Mouse (Mus musculus) liver, embryonic 11.5 days (tissue): ENCODE results near the gene Glrx5. TPM values are rescaled to one million over a fixed set of nuclear protein-coding genes. Genes with fewer than 3 reads are reported as not detected.

Experiments used
- ATAC-seq: fragments of 200-750 bp; cut with Nextera tagmentation; replicated peaks from 2 replicates; pipeline ENCODE4 v1.8.0; 2017; ENCODE audit warnings: moderate number of reproducible peaks, mild to moderate bottlenecking, moderate TSS enrichment, moderate library complexity; ENCODE audit not compliant: low FRiP score
- DNase-seq: peaks from one replicate; pipeline ENCODE4 v3.0.0-alpha.2; 2017; ENCODE audit warnings: low spot score
- H3K27ac ChIP-seq: fragments of 300-500 bp; sonication (generic); 2 replicates; pipeline ENCODE4 v1.5.1; 2014; ENCODE audit warnings: mild to moderate bottlenecking, low read depth, low read length, control low read depth
- H3K27me3 ChIP-seq: fragments of 300-500 bp; sonication (generic); replicated peaks from 2 replicates; pipeline ENCODE4 v1.6.1; 2014; ENCODE audit warnings: low read length, mixed read lengths; ENCODE audit not compliant: control insufficient read depth, insufficient read depth
- H3K36me3 ChIP-seq: fragments of 300-500 bp; sonication (generic); 2 replicates; pipeline ENCODE4 v1.6.1; 2014; ENCODE audit warnings: mild to moderate bottlenecking, low read length, moderate library complexity, mixed read lengths; ENCODE audit not compliant: control insufficient read depth, insufficient read depth
- H3K4me1 ChIP-seq: fragments of 300-500 bp; sonication (generic); replicated peaks from 2 replicates; pipeline ENCODE4 v1.6.1; 2014; ENCODE audit warnings: low read length, mixed read lengths; ENCODE audit not compliant: control insufficient read depth, insufficient read depth
- H3K4me2 ChIP-seq: fragments of 300-500 bp; sonication (generic); 2 replicates; pipeline ENCODE4 v1.6.1; 2014; ENCODE audit warnings: mild to moderate bottlenecking, control low read depth, moderate library complexity
- H3K4me3 ChIP-seq: fragments of 300-500 bp; sonication (generic); 2 replicates; pipeline ENCODE4 v1.5.1; 2014; ENCODE audit warnings: low read depth, low read length, control low read depth
- H3K9ac ChIP-seq: fragments of 300-500 bp; sonication (generic); 2 replicates; pipeline ENCODE4 v1.6.1; 2014; ENCODE audit warnings: low read depth, low read length, control low read depth
- H3K9me3 ChIP-seq: fragments of 300-500 bp; sonication (generic); 2 replicates; pipeline ENCODE4 v1.6.1; 2016; ENCODE audit warnings: low read length, inconsistent platforms, mixed read lengths; ENCODE audit not compliant: control insufficient read depth
- WGBS: fragments of 180-500 bp; shearing (Covaris S2); extraction: QIAGEN DNeasy Blood & Tissue Kit; methylation state at CpG from one replicate; pipeline ENCODE4 v1.1.7; 2014; 5-methylcytosine and 5-hydroxymethylcytosine counted together
- polyA plus RNA-seq: library from polyadenylated mRNA; unstranded; fragments of >200 nt; fragmentation: Nextera tagmentation; extraction: Ambion mirVana; gene quantifications from 2 replicates; pipeline ENCODE4 v1.2.1, GENCODE M21; 2014

The Glrx5 gene
- polyA plus RNA-seq, 1 experiment from 2014 or later: 610 TPM

- Histone ChIP-seq H3K4me2 (peak overlapping the region; percentile 90), H3K27me3 (no peaks in the 10 kb centered on the region), H3K9ac (peak overlapping the region; percentile 98), H3K9me3 (no peaks in the 10 kb centered on the region), H3K36me3 (peaks cover 20% of the 10 kb centered on the region), H3K27ac (peak overlapping the region; percentile 93), H3K4me3 (peak overlapping the region; percentile 97), H3K4me1 (peaks cover 29% of the 10 kb centered on the region)
- no peak for ATAC-seq
- 3% methylated on average over 37 of the region's 37 CpGs for WGBS
- DNase-seq: no peak
These were observed 1.1 kb upstream of the Glrx5 start for GRCm38 (mm10) chr12:105031081-105032058.

DNA sequence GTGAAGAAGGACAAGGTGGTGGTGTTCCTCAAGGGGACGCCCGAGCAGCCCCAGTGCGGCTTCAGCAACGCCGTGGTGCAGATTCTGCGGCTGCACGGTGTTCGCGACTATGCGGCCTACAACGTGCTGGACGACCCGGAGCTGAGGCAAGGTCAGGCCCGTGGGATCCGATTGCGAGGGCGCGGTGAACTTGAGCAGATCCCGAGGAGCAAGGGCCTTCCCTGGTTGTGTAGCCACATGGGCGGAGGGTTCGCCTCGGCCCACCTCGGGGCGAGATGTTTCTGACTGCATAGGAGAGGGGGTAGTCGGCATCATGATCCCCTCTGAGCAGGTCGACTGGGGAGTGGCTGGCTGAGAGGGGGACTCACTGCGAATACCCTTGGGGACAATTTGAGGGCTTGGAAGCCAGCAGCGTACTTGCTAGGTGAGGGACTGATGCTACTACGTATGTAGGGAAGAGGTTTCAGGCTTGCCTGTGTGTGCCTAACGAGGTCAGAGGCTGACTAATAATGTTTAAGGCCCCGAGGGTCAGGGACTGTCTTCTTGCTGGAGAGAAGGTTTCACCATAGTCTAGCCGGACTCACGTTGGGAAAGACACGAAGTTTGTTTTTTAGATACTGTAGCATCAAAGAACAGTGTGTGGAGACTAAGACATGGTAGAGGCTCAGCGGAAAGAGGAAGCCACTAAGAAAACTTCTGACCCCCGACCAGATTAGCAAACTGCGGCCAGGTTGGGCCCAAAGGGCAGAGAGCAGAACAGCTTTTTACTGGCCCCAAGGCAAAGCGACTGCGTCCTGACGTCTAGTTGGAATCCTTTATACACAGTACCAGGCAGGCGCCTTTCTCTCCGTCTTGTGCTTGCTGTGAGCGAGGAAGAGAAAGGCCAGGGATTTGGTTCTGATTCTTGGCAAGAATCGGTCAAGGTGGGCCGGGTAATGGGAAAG is 616 bp downstream of the Glrx5 start:
- Histone ChIP-seq H3K9ac (peak overlapping the region; percentile 98), H3K4me3 (peak overlapping the region; percentile 97), H3K27ac (peak overlapping the region; percentile 95), H3K36me3 (peaks cover 25% of the 10 kb centered on the region), H3K27me3 (no peaks in the 10 kb centered on the region), H3K4me2 (peak overlapping the region; percentile 80), H3K9me3 (no peaks in the 10 kb centered on the region), H3K4me1 (peaks cover 43% of the 10 kb centered on the region)
- 2% methylated on average over 45 of the region's 45 CpGs for WGBS
- ATAC-seq: peak; percentile 5
- DNase-seq: no peak

- H3K4me3 ChIP-seq: peak overlapping the region; percentile 97
- H3K27ac ChIP-seq: peak overlapping the region; percentile 95
- ATAC-seq: peak; percentile 62
- DNase-seq: no peak
- peak overlapping the region; percentile 98 for H3K9ac ChIP-seq
- 18% methylated on average over 14 of the region's 14 CpGs for WGBS
- H3K4me2 ChIP-seq: peak overlapping the region; percentile 80
- peaks cover 21% of the 10 kb centered on the region for H3K36me3 ChIP-seq
- no peaks in the 10 kb centered on the region for H3K9me3 ChIP-seq
- no peaks in the 10 kb centered on the region for H3K27me3 ChIP-seq
- peaks cover 54% of the 10 kb centered on the region for H3K4me1 ChIP-seq
These were observed 1.8 kb downstream of the Glrx5 start for GRCm38 (mm10) chr12:105034130-105034769.

DNA sequence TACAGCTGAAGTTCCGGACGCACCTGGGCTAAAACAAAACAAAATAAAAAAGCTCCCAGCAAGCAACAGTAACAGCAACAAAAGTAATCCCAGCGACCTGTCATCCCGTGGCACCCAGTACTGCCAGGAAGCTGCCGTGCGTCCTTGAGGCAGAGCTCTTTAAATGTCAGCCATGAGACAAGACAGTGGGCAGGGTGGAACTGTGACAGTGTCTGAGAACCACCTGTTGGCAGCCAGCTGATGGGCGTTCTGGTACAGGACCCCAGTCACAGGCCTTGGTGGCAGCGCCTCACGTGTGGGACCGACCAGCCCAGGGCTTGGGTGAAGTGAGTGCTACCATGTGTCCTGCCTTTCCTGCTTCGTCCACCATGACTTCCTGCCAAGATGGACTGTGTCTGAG is 5.7 kb downstream of the Glrx5 start:
- H3K4me1 ChIP-seq: peaks cover 66% of the 10 kb centered on the region
- ATAC-seq: no peak
- whole genome bisulfite sequencing: 70% methylated on average over 11 of the region's 11 CpGs
- peak overlapping the region; percentile 67 for H3K9ac ChIP-seq
- peak overlapping the region; percentile 97 for H3K4me3 ChIP-seq
- DNase-seq: no peak
- peak overlapping the region; percentile 97 for H3K27ac ChIP-seq
- no peaks in the 10 kb centered on the region for H3K27me3 ChIP-seq
- H3K4me2 ChIP-seq: peak overlapping the region; percentile 80
- H3K36me3 ChIP-seq: peaks cover 40% of the 10 kb centered on the region
- H3K9me3 ChIP-seq: no peaks in the 10 kb centered on the region

GRCm38 (mm10) chr12:105038918-105039317 is 6.4 kb downstream of the Glrx5 start:
- H3K9ac ChIP-seq: peak overlapping the region; percentile 67
- peak overlapping the region; percentile 97 for H3K27ac ChIP-seq
- peak overlapping the region; percentile 80 for H3K4me2 ChIP-seq
- peak; percentile 88 for ATAC-seq
- no peak for DNase-seq
- H3K4me3 ChIP-seq: peak overlapping the region; percentile 97
- peaks cover 40% of the 10 kb centered on the region for H3K36me3 ChIP-seq
- no peaks in the 10 kb centered on the region for H3K27me3 ChIP-seq
- 33% methylated on average over 7 of the region's 7 CpGs for WGBS
- no peaks in the 10 kb centered on the region for H3K9me3 ChIP-seq
- H3K4me1 ChIP-seq: peaks cover 64% of the 10 kb centered on the region

DNA sequence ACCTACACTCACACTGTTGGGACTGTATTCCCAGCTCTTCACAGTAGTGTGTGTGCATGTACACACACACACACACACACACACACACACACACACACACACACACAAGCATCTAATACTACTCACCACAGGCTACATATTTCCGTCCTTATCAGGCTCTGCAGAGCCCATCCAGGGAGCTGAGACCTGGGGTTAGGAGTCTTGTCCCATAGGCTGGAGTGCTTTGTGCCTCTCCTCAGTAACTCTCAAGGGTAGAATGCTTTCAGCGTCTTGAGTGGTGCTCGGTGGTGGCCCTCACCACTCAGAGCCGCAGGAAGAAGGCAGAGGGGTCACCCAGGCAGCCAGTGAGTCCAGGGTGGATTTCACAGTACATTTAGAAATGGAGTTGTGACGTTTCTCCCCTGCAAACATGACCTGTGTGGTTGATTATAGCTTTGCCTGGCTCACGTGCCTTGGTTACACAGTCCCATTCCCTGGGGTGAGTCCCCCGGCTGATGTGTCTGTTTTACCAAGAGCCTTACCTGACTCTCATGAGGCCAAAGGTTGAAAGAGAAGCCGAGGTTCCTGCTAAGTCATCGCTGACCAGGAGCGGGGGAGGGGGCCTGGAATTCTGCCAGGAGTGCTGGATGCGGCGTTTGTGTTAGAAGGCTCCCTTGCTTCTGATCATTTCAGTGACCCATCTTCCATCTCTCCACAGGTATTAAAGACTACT is 7.2 kb downstream of the Glrx5 start:
- peak overlapping the region; percentile 80 for H3K4me2 ChIP-seq
- peak overlapping the region; percentile 97 for H3K4me3 ChIP-seq
- ATAC-seq (peak; percentile 71), DNase-seq (no peak)
- WGBS: 50% methylated on average over 12 of the region's 12 CpGs
- peaks cover 57% of the 10 kb centered on the region for H3K4me1 ChIP-seq
- H3K9me3 ChIP-seq: no peaks in the 10 kb centered on the region
- peak overlapping the region; percentile 97 for H3K27ac ChIP-seq
- peak overlapping the region; percentile 67 for H3K9ac ChIP-seq
- peaks cover 40% of the 10 kb centered on the region for H3K36me3 ChIP-seq
- no peaks in the 10 kb centered on the region for H3K27me3 ChIP-seq

GRCm38 (mm10) chr12:105040950-105041349 is 8.5 kb downstream of the Glrx5 start:
- 92% methylated on average over 7 of the region's 7 CpGs for WGBS
- Histone ChIP-seq H3K36me3 (peaks cover 37% of the 10 kb centered on the region), H3K4me1 (peaks cover 49% of the 10 kb centered on the region), H3K9ac (no peak overlapping the region), H3K27ac (0 out of 2 replicates have a peak overlapping the region, but pooled peaks have one; percentile 97), H3K4me2 (no peak overlapping the region), H3K9me3 (no peaks in the 10 kb centered on the region), H3K4me3 (no peak overlapping the region), H3K27me3 (no peaks in the 10 kb centered on the region)
- ATAC-seq: no peak
- no peak for DNase-seq
